Mouse (Mus musculus): ENCODE measurements around the gene Gm44503.
A peak's percentile ranks its signal among the peaks of the same experiment; 100 is the strongest.

The Gm44503 gene

DNA sequence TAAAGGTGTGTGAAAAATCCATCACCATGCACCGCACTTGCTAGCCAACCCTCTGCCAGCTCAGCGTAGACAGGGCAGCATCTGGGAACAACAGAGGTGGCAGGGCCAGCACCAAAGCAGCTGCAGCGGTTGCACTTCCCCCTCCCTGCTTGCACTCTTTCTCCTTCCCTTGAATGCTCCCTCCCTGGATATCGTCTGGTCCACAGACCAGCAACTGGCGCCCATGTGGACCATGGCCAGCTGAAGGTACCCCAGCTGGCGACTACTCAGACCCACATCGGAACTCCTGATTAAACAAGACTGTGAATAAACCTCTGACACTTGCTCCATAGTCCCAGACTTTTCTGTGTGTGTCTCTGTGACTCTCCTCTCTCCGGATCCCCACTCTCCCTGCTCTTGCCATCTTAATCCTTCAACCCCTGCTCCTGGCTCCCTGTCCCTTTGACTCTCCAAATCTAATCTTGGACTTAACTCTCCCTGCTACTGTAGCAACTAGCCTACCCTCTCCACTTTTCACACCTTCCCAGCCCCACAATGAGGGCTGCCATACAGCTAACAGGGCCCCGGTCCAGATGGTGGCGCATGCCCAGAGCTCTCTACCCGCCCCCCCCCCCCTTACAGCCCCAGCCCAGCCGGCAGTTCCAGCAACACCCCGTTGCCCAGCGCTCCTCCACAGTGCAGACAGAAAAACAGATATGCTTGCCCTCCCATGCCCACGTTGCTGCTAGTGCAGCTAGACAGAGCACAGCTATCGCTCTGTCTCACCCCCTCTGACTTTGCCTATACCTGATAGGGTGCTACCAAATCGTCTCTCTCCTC is 67.4 kb downstream of the Gm44503 start:
- peak; percentile 77 for DNase-seq (ENCODE audit: low read depth, low spot score)

DNA sequence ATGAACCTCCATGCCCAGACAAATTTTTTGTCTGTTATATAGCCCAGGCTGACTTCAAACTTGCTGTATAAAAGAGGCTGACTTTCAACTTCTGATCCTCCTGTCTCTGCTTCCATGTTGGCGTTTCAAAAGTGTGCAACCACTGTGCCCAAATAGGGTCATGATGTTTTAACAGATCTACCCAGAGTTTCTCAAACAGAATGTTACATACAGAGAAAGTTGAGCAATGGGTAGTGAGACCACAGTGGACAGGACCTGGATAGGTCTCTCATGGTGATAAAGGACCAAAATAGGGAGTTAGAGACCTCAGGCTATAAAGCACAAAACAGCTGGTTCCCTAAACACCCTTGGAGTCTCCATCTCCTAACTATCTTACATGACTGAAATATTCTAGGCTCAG is 71.8 kb downstream of the Gm44503 start:
- DNase-seq (ENCODE audit: low read depth, low spot score) = no peak

DNA sequence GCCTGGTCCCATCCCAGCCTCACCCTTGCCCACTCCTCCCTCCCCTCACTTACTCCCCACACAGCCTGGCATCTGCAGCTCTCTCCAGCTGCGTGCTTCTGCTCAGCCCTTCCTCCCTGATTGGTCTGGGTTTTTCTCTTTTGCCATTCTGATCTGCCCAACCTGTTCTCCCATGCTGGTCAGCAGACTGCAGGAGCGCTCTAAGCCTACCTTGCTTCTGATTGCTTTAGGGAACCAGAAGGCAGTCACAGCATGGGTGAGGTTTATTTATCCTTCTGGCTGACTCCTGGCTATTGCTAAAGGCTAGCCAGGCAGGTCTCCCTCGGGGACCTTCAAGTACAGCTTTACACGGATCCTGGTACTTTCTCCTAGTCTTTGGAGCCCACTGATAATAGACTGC is 72.8 kb downstream of the Gm44503 start:
- no peak for DNase-seq (ENCODE audit: low read depth, low spot score)

DNA sequence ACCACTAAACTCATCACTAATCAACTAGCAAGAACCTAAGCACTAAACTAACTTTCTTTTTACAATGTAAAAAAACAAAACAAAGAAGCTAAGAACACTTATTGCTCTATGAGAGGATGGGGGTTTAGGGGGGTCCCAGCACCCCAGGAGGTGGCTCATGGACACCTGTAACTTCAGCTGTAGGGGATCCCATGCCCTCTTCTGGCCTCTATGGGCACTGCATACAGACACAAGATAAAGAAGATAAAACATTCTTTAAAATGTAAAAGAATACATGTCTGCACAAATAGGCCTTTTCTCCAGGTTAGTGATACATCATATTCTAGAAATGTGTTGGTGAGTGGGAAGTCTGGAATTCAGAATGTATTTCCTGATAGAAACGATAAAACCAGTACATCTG is 74.8 kb downstream of the Gm44503 start:
- no peak for DNase-seq (ENCODE audit: low read depth, low spot score)

DNA sequence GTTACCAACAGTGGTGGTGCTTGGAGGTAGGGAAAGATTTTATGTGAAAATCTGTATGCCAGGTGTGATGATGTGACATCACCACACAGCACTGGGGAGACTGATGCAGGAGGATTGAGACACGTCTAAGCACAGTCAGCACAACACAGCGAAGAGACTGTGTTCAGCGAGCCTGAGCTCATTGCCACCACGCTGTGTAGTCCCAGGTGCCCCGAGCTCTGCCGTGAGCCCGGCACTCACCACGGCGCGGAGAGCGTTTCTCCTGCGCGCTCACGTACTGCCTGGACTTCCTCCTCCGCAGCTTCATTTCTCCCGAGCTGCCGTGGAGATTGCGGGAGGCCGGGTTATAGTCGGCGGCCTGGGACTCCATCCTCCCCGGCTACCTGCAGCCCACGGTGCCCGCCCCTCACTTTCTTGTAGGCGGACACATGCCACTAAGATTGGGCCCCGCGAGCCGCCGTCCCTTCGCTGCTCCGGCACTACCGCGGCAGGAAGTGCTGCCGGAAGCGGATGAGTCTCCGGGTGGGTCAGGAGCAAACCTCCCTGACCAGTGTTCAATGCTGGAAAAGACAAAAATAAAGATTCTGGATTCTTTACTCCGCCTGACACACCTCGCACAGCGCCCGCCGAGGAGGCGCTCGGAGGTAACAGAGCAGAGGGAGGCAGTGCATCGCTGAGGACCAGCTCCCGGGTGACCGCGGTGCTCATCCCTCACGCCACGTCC is 80.7 kb downstream of the Gm44503 start:
- peak; percentile 95 for DNase-seq (ENCODE audit: low read depth, low spot score)

GRCm38 (mm10) chr9:73040080-73040479 is 81.4 kb downstream of the Gm44503 start, which contains the start of gene Pigb:
Gene Pigb, minus strand, starts transcription at chr9:73040378.
- DNase-seq (ENCODE audit: low read depth, low spot score) = no peak

- peak; percentile 91 for DNase-seq (ENCODE audit: low read depth, low spot score)
Observed at GRCm38 (mm10) chr9:73044146-73045079, 85.8 kb downstream of the Gm44503 start, which contains the start of gene Rab27a. Gene Rab27a, plus strand, starts transcription at chr9:73044854.

GRCm38 (mm10) chr9:73045204-73045603 is 86.6 kb downstream of the Gm44503 start:
- DNase-seq (ENCODE audit: low read depth, low spot score) = peak; percentile 29

DNA sequence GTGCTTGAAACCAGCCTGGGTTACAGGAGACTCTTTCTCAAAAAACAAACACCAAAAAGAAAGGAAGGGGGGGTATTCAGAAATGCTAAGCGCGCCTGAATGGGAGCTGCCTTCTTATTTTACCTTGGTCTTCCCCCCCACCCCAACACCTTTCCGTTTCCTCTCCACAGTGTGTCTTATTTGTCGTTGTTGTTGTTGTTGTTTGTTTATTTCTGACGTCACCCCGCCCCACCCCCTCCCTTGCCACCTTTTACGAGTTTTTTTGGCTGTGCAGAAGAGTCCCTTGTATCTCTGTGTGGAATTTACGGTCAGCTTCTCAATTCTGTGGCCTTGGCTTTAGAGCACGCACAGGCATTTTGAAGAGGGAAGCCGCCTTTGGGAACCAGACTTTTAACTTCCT is 87.1 kb downstream of the Gm44503 start:
- no peak for DNase-seq (ENCODE audit: low read depth, low spot score)

DNA sequence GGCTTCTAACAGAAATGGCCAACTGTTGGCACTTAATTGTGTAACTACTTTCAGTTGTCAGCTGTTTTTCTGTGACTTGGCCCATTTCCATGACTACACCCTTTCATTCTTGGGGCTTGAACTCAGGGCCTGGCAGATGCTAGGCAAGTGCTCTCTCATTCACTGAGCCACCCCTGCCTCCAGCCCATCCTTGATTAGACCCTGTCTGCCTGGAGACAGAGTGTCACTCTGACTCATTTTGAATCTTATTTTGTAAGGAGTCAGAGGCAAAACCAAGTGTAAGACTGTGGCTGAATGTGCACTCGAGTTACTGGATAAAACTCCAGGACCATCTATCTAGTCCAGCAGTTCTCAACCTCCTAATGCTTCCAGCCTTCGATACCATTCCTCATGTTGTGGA is 89.3 kb downstream of the Gm44503 start:
- no peak for DNase-seq (ENCODE audit: low read depth, low spot score)

GRCm38 (mm10) chr9:73048927-73049326 is 90.3 kb downstream of the Gm44503 start:
- DNase-seq (ENCODE audit: low read depth, low spot score) = no peak

DNA sequence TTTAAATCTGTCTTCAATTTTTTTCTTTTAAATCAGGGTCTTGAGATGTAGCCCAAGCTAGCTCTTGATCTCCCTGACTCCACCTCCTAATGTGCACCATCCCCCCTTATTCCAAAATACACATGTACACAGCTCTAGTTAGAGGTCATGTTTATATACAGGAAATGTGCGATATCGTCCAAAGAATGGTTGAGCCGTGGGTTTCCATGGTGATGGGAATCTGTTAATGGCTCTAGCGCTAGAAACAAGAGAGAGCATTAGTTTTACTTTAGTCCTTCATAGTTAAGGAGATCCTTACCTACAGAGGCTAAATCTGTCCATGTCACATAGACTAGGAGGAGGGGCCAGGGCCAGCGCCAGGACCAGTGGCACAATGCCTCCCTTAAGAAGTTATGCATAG is 91.2 kb downstream of the Gm44503 start:
- DNase-seq (ENCODE audit: low read depth, low spot score) = peak; percentile 83

DNA sequence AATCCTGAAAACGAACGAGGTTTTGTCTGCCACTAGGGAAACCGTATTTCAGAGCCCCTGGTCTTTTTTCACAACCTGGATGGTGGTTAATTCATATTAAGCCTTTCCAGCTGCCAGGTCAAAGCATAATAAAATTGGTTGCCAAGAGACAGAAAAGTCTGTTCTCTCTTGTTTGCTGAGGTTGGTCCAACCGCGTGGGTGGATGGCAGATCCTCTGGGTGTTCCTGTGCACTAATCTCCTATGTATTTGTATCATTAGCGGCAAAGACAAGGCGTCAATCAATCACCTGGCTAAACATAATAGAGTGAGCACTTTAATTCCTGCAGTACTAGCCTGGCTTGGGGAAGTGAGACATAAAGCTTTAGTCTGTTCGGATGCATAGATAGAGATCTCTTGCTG is 92.0 kb downstream of the Gm44503 start:
- DNase-seq (ENCODE audit: low read depth, low spot score) = no peak

DNA sequence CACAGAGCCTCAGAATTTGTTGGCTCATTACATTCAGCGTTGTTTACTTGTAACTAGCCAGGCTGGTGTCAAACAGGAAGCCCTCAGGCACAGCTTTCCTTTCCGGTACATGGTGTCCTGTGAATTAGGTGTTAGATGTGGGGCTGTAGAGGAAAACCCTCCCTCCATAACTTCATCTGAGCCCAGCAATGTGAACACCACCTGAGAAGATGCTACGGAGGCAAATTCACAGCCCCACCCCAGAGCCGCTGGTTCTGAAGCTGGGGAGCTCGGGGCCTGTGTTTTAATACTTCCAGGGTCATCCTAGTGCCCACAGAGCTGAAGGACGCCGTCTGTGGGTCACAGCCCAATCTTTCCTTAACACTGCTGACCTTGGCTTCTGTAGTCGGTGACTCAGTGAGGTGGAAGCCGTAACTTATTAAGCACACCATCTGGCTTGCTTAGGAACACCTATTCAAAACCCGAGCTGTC is 96.8 kb downstream of the Gm44503 start:
- peak; percentile 44 for DNase-seq (ENCODE audit: low read depth, low spot score)

- DNase-seq (ENCODE audit: low read depth, low spot score) = no peak
Observed at GRCm38 (mm10) chr9:73059224-73059623, 100.6 kb downstream of the Gm44503 start.

DNA sequence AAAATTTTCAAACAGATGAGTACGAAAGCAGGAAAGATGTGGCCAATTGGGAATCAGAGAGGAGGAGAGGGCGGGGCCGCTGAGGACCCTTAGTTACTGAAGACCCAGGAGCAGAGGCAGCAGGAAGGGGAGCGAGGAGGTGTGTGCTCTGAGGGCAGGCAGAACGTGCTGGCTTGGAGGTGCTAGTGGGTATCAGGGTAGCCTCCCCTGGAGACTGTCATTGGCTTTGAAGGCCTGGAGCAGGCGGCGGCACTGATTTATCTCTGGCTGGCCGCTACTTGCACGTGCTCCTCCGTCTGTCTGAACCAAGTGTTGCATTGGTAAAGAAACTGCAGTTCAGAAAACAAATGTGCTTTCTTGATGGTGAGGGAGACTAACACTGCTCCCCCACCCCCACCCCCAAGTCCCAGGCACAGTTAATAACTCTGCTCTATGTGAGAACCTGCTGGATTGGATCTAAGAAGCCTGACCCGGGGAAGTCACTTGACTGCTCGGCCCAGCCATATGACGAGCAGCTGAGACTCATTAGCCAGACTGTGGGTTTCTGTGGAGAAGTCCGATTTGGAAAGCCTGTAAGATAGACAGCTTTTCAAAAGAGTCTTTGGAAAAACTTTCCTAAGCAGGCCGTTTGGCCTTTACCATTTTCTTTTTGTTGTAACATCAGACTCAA is 105.1 kb downstream of the Gm44503 start:
- DNase-seq (ENCODE audit: low read depth, low spot score) = peak; percentile 68

All from R1 (cell line).